ENCODE assay signal across 10 mouse cellular contexts in genomic region chr9:96394910-96395690, GRCm38 (mm10). TPM values are rescaled to one million over a fixed set of nuclear protein-coding genes. Genes with fewer than 3 reads are reported as not detected.
DNase-seq lines count a peak whose midpoint lies in the region; ATAC-seq and TF ChIP-seq lines count a peak whose summit lies in the region.
"Had no signal": no experiment of that assay in that cellular context is flagged by ENCODE, and none has a peak within 500 bp of the region (broad histone marks: within the 10 kb centered on the region; RNA-seq: fewer than 3 reads in every experiment).

No protein-coding gene starts in this region.

- no peak overlapping the region for H3K4me3 ChIP-seq in kidney, postnatal 0 days (replicated peaks; ENCODE audit: low read depth, low read length)
- H3K4me3 ChIP-seq in kidney, embryonic 16.5 days (ENCODE audit: low read length), result no peak overlapping the region
- H3K4me3 ChIP-seq: erythroblast, embryonic 14.5 days had no signal

- H3K27me3 ChIP-seq in kidney, postnatal 0 days (ENCODE audit: insufficient read depth, low read length), result no peaks in the 10 kb centered on the region
- H3K27me3 ChIP-seq in kidney, embryonic 16.5 days (ENCODE audit: insufficient read depth, low read length), result no peaks in the 10 kb centered on the region

- DNase-seq in kidney, postnatal 0 days (ENCODE audit: low spot score), result no peak
- peak; percentile 67 for DNase-seq in lung, postnatal 10 days
- peak; percentile 73 for DNase-seq in thymus, postnatal 0 days (ENCODE audit: low spot score)
- DNase-seq in cerebellum, postnatal 25 days, result no peak
- DNase-seq in right cerebral cortex, adult 18-20 months, result no peak
- no peak for DNase-seq in embryo, embryonic 10.5 days (ENCODE audit: low spot score)

- 0 out of 2 replicates have a peak, but pooled peaks cover 5% of the 10 kb centered on the region for H3K4me1 ChIP-seq in kidney, postnatal 0 days (replicated peaks; ENCODE audit: insufficient read depth, low read length)
- peaks cover 4% of the 10 kb centered on the region; the same call in 1 of the 2 replicates for H3K4me1 ChIP-seq in kidney, embryonic 16.5 days (ENCODE audit: insufficient read depth, low read length)

- no peaks in the 10 kb centered on the region for H3K36me3 ChIP-seq in kidney, postnatal 0 days (ENCODE audit: insufficient read depth, low read length)
- no peaks in the 10 kb centered on the region for H3K36me3 ChIP-seq in kidney, embryonic 16.5 days (ENCODE audit: insufficient read depth, low read length)

- H3K4me2 ChIP-seq in kidney, postnatal 0 days (ENCODE audit: low read length), result no peak overlapping the region
- H3K4me2 ChIP-seq in kidney, embryonic 16.5 days (replicated peaks; ENCODE audit: low read depth, low read length), result no peak overlapping the region

- ATAC-seq in kidney, postnatal 0 days (replicated peaks; ENCODE audit: low FRiP score, low read depth), result no peak
- ATAC-seq in kidney, embryonic 16.5 days (ENCODE audit: low FRiP score, low TSS enrichment), result no peak
- peak; percentile 10 for ATAC-seq in granulocyte monocyte progenitor cell, adult 5-6 weeks (replicated peaks; ENCODE audit: poor library complexity, severe bottlenecking)

- H3K9me3 ChIP-seq in kidney, postnatal 0 days (replicated peaks; ENCODE audit: low read length), result no peaks in the 10 kb centered on the region
- no peaks in the 10 kb centered on the region for H3K9me3 ChIP-seq in kidney, embryonic 16.5 days (ENCODE audit: low read length)

- TF ChIP-seq CTCF in kidney, postnatal 0 days (IDR thresholded peaks at IDR 0.05; ENCODE audit: low read depth), result no peak

- H3K27ac ChIP-seq in kidney, postnatal 0 days, result 0 out of 2 replicates have a peak overlapping the region, but pooled peaks have one; percentile 19
- no peak overlapping the region for H3K27ac ChIP-seq in kidney, embryonic 16.5 days (ENCODE audit: low read length)
- H3K27ac ChIP-seq: liver, embryonic 14.5 days had no signal

- no peak overlapping the region for H3K9ac ChIP-seq in kidney, postnatal 0 days (ENCODE audit: low read depth, low read length)
- no peak overlapping the region for H3K9ac ChIP-seq in kidney, embryonic 16.5 days (replicated peaks; ENCODE audit: low read length)
- H3K9ac ChIP-seq: liver, embryonic 14.5 days had no signal

- WGBS in kidney, postnatal 0 days, result 64% methylated on average over 16 of the region's 16 CpGs
- WGBS in kidney, embryonic 16.5 days, result 65% methylated on average over 16 of the region's 16 CpGs

RNA-seq across cellular contexts. Expression of gene Atp1b3, which starts 30.9 kb away (rescaled TPM):
- polyA plus RNA-seq in kidney, postnatal 0 days (2015; fragmentation: Nextera tagmentation; extraction: Ambion mirVana), result 182 and 197 TPM in 2 replicates
- polyA plus RNA-seq in kidney, embryonic 16.5 days (2015; fragmentation: Nextera tagmentation; extraction: Ambion mirVana), result 178 and 186 TPM in 2 replicates
- 124 and 164 TPM in 2 replicates for total RNA-seq in granulocyte monocyte progenitor cell, adult 5-6 weeks (2014; fragmentation: Nextera tagmentation)
- 125 and 147 TPM in 2 replicates for total RNA-seq in granulocyte monocyte progenitor cell, adult 5-6 weeks (2017)
- polyA plus RNA-seq in thymus, postnatal 0 days (2015; fragmentation: Nextera tagmentation; extraction: Ambion mirVana), result 203 and 216 TPM in 2 replicates

Comparison
In these comparisons a context has a peak if more than half of its experiments do, and no peak if none do; other contexts are left out.
1. DNase-seq: peak in lung, postnatal 10 days (single experiment) and thymus, postnatal 0 days (single experiment); none in kidney, postnatal 0 days (single experiment), cerebellum, postnatal 25 days (0 of 2), right cerebral cortex, adult 18-20 months (single experiment) and embryo, embryonic 10.5 days (single experiment).